ENCODE assay signal across 20 mouse cellular contexts in the genomic region with DNA sequence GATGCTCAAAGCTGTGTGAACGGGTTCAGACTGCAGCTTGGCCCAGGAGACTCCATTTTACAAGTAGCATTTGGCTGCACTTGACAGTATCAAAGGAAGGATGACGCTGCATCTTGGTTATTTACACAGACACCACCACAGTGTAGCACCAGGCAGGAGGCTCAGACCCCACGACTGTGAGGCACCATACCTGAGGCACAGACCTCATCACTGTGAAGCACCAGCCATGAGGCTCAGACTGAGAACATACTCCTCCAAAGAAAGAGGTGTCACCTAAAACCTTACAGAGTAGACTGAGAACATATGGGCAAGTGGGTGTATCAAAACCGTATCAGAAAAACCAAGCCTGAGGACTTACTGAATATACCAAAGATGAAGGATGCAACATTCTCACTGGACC. TPM values are rescaled to one million over a fixed set of nuclear protein-coding genes. Genes with fewer than 3 reads are reported as not detected.
"Had no signal": no experiment of that assay in that cellular context is flagged by ENCODE, and none has a peak within 500 bp of the region (broad histone marks: within the 10 kb centered on the region; RNA-seq: fewer than 3 reads in every experiment).

No protein-coding gene starts in this region.

- DNase-seq: liver, embryonic 13.5 days; liver, postnatal 0 days; lung, adult 2 months; lung, postnatal 14 days; lung, postnatal 36 days; right cerebral cortex, postnatal 25 days; thymus, adult 2 months; thymus, postnatal 25 days; thymus, postnatal 4 days had no signal

- H3K4me3 ChIP-seq: liver, embryonic 13.5 days; liver, embryonic 15.5 days; lung, embryonic 15.5 days; midbrain, embryonic 13.5 days; midbrain, embryonic 15.5 days; neural tube, embryonic 12.5 days; stomach, embryonic 15.5 days had no signal

- H3K27ac ChIP-seq: liver, embryonic 13.5 days; liver, embryonic 15.5 days; lung, embryonic 15.5 days; macrophage; midbrain, embryonic 13.5 days; midbrain, embryonic 15.5 days; neural tube, embryonic 12.5 days; stomach, embryonic 15.5 days; stomach, postnatal 0 days had no signal

RNA-seq across cellular contexts. Expression of a gene that starts 8.8 kb away (rescaled TPM):
- total RNA-seq: megakaryocyte progenitor cell, adult 5-6 weeks; monocyte, adult 5-6 weeks; neutrophil, adult 5-6 weeks had no signal

RNA-seq across cellular contexts. Expression of a gene that starts 42.9 kb away (rescaled TPM):
- total RNA-seq: monocyte, adult 5-6 weeks; neutrophil, adult 5-6 weeks had no signal
